23 mouse cellular contexts compared by ENCODE assay signal in genomic region chr16:9711398-9711797, GRCm38 (mm10).
"Had no signal": no experiment of that assay in that cellular context is flagged by ENCODE, and none has a peak within 500 bp of the region (broad histone marks: within the 10 kb centered on the region; RNA-seq: fewer than 3 reads in every experiment).

No protein-coding gene starts in this region.

- H3K27ac ChIP-seq: gastrocnemius, adult 2 months; heart, adult 2 months; heart, embryonic 13.5 days; heart, embryonic 15.5 days; hindbrain, embryonic 10.5 days; hindbrain, embryonic 12.5 days; hindbrain, embryonic 14.5 days; intestine, embryonic 15.5 days; limb, embryonic 10.5 days; limb, embryonic 12.5 days; liver, embryonic 13.5 days; liver, embryonic 15.5 days had no signal

- DNase-seq: gastrocnemius, adult 2 months; gastrocnemius, postnatal 10 days; gastrocnemius, postnatal 25 days; heart, adult 2 months; heart, postnatal 4 days; kidney, adult 18-20 months; kidney, adult 8-10 months; kidney, postnatal 10 days; kidney, postnatal 25 days; kidney, postnatal 4 days; layer of hippocampus, adult 9-11 months; liver; liver, embryonic 13.5 days; liver, postnatal 0 days had no signal

- H3K4me3 ChIP-seq: gastrocnemius, adult 2 months; heart, adult 2 months; heart, embryonic 13.5 days; heart, embryonic 15.5 days; hindbrain, embryonic 10.5 days; hindbrain, embryonic 12.5 days; intestine, embryonic 15.5 days; limb, embryonic 10.5 days; limb, embryonic 12.5 days; liver, embryonic 13.5 days; liver, embryonic 15.5 days had no signal
